Mouse (Mus musculus) CH12F3 (cell line): ENCODE measurements around the gene Tex21.
"Not testable (repeated sequence)": the region's sequence is repeated elsewhere in the genome, so short reads cannot be mapped to it uniquely, and the experiment has no call there.

ENCODE experiments used
- in situ Hi-C: fragments of 300-500 bp; cut with MboI; formaldehyde crosslinking; loops from 2 replicates; pipeline ENCODE4 v1.14.3; 2020; ENCODE audit warnings: low sequenced_read_pairs

Tex21 gene

DNA sequence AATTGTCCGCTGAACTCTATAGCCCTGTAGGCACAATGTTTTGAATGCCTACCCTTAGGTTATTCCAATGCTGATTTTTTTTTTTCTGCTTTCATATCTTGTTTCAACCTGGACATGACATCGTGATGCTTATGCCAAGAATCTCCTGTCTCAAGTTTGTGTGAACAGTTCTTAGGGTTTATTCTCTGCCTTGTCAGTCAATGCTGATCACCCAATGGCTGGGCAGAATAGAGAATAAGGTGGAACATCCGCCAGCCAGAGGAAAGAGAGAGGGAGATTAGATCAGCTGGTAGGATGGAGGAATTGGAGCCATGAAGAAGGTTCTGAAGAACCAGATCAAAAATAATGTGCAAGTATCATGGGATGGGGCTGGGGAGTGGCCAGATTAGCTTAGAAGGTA lies 14.1 kb upstream of the Tex21 start:
- in situ Hi-C loops: no loop called here

DNA sequence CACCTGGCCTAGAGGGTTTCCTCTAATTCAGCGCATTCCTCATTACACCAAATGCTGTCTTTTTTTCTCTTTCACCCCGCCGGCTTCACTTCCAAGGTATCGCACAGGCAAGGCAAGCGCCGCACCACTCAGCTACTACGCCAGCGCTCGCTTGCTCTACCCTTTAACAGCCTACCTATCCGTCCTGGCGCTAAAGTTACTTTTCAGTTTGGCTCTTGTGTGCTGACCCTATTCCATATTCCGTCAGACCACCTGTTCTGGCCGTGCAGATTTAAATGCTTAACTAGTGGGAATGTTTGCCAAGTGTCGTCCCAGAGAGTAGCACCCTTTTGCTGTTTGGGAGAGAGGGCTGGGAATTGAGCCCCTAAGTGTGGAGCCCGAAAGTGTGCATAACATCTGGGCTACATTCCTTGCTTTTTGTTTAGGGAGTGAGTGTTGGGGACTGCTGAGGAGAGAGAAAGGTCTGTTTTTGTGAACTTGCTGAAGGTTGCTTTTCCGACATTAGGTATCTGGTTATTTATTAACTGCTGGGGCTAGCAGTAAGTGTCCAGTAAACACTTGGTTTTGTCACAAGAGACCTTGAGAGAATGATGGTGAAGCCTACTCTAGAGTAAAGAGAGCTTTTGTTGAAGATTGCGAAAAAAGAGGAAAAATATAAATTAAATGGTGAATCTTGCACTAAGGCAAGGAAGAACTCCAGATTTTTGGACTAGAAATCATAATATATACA lies 9.7 kb upstream of the Tex21 start:
- in situ Hi-C loops: no loop called here

DNA sequence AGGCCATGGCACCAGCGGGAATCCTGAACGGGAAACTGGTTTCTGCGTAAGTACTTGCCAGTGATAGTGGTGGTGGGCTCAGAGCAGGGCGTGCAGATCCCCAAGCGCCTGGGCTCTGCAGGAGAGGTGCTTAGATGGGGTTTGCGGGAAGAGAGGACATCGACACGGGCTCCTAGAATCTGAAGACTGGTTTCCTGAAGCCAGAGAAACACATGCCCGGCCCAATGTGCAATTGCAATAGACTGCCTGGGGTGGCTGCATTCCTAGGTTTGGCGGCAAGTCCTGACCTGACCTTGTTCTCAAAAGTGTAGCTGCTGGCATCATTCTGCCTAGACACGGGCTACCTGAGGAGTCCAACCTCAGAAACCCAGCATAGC lies 8.9 kb upstream of the Tex21 start:
- in situ Hi-C loops: no loop called here

DNA sequence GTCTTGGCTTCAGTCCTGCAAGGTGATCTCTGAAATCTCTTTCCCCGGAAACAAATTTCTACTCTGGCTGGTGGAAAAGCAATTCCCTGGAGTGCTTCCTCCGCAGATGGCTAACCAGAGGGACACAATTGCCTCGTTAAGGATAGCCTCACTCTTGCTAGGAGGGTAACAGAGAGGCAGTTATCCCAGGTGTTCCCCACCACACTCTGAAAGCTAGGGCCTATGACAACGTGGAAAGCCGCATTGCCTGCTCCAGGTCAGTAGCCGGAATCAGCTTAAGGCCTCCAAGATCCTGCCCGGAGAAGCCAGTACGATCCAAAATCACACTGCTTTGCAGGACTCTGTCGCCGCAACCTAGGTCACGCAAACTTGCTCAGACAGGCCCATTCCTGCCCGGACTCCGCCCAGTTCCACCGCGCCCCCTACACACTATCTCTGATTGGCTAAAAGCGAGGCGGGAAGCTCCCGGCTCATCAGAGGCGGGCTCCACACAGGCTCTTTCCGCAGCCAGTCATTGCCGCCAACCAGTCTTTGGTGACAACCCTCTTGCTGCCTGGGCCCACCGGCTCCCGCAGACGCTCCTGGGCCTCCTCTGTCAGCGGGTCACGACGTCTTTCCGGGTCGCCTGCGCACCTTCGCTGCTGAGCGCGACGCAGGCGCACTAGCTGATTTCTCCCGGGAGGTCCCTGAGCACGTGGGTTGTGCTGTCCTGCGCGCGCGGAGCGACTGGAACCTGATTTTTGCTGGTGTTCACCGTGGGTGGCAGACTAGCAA lies 8.4 kb upstream of the Tex21 start, which contains the start of gene Mthfd1:
TSS of gene Mthfd1 (plus strand) at position 574 of the 774 bp plus-strand sequence.
- in situ Hi-C loops: no loop called here

DNA sequence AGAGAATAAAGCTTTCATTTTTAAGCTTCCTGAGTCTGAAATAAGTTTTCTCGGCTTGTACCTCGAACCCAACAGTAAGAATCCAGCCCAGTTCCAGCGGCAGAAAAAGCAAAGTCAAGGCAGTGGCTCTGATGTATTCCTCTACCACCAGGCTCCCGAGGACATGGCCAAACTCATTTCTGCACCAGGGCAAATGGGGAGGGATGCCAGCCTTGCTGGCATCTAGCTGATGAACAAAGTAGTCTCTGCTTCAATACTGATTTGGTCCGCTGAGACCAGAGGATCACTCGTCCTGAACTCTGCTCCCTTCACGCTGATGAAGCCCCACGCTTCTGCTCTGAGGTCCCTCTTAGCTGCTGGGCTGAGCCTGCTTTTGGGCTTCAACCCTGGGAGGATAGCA lies 7.4 kb upstream of the Tex21 start:
- in situ Hi-C loops: no loop called here

DNA sequence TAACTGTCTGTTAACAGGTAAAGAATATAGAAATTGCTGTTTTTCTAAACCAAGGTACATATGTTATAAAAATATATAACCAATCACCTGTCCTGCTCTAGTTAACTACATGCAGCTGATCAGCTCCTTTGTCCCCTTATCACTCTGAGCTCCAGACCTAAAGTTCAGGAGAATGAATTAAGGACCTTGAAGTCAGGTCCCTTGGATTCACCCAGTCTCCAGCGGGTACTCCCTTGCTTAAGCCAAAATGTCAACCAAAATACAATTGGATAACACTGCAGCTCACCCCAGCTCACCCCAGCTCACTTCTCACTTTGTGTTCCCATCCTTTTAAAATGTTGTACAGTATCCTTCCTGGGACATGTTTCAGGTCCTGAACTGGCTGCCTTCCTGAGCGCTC lies 7.0 kb upstream of the Tex21 start:
- in situ Hi-C loops: no loop called here

DNA sequence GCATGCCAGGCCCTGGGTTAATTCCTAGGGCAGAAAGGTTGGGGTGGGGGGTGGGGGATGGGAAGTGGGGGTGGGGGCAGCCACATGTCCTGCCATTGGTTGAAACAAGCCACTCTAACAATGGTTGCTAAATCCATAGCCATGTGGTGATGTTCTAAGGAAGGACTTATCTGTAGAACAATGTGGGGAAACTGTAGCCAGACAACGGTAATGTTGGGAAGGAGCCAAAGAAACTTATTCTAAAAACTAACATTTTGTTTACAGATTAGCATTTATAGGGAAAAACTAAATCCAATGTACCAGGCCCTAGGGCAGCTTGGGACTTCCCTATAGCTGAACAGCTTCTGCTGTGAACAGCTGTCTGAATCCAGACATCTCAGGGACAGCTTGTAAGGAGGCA lies 6.5 kb upstream of the Tex21 start:
- in situ Hi-C loops: no loop called here

DNA sequence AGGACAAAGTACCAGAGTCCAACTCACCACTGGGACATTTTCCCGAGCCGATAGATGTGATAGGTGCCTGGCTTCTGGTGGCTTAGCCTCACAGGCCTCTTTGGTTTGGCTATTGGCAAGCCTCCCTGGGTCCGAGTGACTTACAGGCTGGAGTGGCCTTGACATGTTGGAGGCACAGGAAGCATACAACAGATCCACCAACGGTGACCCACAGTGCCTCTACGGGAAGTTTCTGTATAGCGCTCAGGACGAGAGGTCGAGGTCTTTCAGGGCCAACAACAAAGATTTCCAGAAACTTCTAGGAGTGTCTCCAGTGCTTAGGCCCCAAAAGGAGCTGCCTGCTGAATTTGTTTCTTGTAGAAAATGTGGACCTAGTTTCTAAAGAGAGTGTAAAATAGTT lies 1.6 kb downstream of the Tex21 start:
- in situ Hi-C loops: no loop called here

DNA sequence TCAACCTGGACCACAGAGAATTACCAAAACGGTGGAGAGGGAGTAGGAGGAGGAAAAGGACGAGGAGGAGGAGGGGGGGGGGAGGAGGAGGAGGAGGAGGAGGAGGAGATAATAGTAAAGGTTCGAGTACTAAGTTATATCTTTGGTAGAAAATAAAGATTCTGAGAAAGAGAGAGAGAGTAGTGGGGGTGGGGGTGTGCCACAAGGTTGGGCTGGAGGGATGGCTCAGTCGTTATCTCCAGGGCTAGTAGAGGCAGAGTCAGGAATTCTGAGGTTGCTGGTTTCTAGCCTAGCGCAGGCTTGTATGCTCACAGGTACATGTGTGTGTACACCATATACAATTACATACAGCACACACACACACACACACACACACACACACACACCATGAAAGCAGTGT lies 4.7 kb downstream of the Tex21 start:
- in situ Hi-C loops: no loop called here

DNA sequence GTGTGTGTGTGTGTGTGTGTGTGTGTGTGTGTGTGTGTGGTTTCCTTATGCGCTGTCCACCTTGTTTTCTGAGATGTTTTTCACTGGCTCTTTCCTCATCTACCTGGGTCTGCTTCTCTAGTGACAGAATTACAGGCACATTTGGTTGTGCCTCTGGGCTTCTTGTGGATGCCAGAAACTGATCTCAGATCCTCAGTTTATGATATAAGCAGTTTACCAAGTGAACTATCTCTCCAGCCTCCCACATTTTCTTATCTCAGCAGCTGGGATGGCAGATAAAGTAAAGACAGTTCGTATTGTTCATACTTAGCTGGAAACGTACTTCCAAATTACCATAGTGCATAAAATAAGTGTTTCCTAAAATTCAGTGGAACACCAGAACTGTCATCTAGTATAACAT lies 5.5 kb downstream of the Tex21 start:
- in situ Hi-C loops: no loop called here

DNA sequence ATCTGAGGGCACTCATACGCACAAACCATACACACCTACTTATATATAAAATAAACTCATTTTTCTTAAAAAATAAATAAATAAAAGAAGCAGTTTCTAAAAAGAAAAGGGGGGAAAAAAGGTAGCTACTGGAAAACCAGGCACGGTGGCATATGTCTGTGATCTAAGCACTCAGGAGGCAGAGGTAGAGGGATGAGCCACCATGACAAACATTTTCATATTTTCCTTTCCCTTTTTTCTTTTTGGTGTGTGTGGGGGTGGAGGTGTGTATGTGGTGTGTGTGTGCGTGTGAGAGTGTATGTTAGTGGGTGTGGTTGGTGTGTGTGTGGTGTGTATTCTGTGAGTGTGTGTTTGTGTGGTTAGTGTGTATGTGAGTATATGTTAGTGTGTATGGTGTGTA lies 5.9 kb downstream of the Tex21 start:
- in situ Hi-C loops: no loop called here

DNA sequence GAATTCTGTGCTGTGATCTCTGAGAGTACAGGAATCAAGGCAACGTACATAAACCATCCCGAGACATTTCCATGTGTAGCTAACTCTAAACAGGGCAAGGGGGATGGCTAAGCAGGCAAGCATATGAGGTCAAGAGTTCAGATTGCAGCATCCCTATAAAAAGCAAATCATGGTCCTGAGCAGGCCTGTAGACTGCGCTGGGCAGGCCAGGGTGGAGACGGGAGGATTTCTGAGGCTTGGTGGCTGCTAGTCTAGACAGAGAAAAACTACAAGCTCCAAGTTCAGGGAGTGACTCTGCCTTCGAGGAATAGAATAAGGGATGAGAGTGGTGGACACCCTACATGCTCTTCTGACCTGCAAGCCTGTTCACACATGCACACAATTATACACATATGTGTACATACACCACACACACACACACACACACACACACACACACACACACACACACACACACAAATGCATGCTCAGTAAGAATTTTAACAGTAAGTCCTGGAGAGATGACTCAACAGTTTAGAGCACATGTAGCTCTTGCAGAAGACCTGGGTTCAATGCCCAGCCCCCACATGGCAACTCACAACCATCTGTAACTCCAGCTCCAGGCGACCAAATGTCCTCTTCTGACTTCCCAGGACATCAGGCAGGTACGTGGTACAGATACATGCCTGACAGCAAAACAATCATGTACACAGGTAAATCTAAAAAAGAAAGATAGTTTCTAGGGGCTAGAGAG lies 6.5 kb downstream of the Tex21 start:
- in situ Hi-C loops: no loop called here

DNA sequence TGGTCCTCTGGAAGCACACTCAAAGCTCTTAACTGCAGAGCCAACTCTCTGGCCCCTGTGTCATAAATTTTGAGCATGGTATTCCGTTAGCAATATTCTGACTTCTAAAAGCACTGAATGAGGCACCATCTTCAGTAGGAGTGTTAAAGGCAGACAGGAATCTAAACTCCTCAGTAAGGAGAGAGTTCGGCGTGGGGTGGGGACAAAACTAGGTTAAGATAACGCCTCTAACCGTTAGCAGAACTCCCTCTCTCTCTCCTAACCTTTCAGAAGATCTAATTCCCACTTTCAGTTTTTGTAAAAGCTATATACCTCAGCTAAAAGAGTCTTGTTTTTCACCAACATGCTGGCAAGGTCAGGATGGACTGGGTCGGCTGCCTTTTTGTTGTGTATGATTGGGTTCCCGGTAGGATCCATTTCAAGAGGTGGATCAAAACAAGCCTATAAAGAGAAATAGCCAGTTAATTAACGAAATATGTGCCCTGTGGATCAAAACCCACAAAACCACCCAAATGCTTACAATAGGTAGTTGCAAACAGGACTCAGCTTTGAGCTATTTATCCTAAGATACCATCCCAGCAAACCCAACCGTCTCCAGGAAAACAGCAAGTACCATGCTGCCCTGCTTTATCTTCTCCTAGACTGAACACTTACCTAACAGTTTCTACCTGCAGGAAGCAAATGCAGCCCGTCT lies 7.3 kb downstream of the Tex21 start:
- in situ Hi-C loops: no loop called here

DNA sequence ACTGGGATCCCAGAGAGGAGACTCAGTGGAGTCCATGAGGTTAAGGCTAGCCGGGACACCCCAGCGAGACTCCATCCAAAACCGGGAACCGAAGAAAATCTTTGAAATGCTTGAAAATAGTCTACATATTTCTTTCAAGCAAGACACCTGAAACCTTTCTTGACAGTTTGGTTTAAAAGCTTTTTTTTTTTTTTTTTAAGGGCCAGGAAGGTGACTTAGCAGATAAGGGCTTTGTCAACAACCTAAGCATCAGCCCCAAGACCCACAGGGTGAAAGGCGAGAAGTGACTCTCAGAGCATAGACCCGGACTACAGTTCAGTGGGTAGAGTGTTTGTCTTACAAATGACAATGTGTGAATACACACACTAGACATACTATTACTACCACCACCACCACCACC lies 11.3 kb downstream of the Tex21 start:
- in situ Hi-C loops: no loop called here

DNA sequence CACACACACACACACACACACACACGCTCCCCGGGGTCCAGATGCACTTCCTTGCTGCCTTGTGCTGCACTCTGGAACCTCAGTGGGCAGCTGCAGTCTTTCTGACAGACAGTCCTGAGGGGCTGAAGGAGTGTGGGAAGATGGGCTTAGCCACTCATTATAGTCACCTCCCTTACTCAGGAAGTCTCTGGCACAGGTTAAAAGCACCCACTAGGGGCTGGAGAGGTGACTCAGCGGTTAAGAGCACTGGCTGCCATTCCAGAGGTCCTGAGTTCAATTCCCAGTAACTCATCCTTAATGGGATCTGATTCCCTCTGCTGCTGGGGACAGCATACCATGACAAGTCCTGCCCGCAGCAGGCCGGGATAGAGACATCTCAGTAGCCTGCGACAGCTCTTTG lies 15.9 kb downstream of the Tex21 start:
- in situ Hi-C loops: no loop called here

DNA sequence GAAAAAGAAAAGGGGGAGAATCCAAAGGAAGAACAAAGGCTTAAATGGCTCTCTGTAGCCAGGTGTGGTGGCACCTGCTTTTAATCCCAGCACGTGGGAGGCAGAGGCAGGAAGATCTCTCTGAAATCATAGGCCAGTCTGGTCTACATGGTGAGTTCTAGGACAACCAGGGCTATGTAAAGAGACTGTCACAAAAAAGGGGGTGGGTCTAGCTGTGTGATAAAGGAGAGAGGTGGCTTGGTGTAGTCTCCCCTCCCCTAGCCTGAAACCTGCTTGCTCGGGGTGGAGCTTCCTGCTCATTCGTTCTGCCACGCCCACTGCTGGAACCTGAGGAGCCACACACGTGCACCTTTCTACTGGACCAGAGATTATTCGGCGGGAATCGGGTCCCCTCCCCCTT lies 24.4 kb downstream of the Tex21 start:
- in situ Hi-C loops: not testable (repeated sequence)

DNA sequence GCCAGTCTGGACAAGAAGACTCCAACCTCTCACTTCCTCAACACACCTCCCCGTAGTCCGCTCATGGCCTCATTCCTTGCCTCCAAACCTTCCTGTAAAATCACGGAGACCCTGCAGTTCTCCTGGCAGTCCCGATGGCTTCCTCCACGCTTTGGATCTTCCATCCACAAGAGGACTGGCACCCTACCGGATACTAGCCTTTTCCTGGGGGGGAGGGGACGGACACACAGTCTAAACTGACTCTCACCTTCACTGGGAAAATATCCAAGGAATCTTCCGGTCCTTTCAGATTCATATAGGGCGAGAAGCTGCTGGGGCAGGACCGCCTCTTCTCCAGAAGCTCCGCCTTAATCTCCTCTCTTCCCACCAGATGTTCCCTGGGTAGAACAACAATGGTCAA lies 29.8 kb downstream of the Tex21 start:
- in situ Hi-C loops: no loop called here

DNA sequence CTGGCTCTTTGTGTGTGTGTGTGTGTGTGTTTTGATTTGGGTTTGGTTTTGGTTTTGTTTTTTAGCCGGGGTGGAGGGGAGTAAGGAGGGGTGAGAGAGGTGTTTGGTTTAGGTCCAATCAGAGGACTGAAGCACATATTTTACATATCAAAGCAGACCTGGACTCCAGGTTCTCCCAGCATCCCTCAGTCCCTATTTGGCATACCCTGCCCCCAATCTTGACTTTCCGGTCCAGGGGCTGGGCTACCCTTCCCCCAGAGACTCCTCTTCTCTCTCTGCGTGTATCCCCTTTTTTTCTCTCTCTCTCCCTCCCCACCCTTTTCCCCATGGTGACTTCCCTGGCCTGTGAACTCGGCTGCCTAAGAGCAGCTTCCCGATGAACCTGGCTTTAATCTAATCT lies 31.4 kb downstream of the Tex21 start:
- in situ Hi-C loops: no loop called here

DNA sequence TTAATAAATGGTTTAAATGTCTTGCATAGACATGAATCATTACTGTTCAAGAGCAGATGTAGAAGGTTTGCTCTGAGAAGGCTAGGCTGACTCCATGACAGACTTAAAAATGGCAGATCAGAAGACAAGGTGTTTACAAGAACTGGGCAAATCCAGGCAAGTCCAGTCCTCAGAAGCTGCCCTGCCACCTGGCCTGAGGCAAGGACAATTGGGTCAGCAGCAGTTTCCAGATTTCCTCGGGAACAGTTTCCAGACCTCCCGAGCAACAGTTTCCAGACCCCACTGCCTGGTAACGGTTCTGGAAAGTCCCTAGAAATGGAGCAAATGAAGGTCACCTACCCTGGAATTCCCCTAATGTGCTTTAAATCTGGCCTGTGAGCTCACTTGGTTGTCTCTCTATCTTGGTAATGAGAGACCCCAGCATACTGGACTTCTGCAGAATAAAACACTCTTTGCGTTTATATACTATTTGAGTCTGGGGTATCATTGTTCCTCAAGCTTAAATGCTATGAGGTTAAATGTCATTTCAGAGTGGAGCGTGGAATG lies 37.0 kb downstream of the Tex21 start:
- in situ Hi-C loops: no loop called here

DNA sequence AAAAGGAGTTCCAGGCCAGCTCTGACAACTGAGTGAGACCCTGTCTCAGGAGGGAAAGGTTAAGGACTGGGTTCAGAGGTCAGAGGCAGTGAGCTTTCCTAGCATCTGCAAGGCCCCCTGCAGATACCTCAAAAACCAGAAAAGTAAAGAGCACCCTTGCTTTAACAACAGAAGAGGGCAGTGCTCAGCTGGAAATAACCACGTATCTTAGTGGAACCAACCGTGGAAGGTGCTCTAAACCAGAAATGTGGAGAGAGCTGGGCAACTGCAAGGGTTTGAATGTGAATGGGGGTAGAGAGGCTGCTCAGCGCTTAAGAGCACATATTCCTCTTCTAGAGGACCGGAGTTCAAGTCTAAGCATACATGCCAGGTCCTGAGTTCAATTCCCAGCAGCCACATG lies 46.2 kb downstream of the Tex21 start:
- in situ Hi-C loops: no loop called here

DNA sequence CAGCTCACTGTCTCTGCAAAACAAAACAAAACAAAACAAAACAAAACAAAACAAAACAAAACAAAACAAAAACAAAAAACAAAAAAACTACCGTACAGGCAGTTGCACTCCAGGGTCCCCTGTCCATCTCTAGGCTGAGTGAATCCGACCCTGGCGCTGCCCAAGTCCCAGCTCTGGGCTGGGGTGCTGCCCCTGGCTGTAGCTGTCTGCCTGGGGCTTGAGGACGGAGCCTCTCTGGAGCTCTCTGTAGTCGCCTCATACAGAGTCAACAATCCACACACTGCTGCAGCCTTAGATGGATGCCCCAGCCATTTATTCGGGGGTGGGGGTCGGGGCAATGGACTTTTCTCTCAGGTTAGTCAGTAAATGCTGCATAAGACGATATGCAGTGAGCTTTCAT lies 49.5 kb downstream of the Tex21 start:
- in situ Hi-C loops: loop anchor here (10.0 kb wide), 1 partner anchor 402 kb away; no protein-coding TSS in a partner anchor
